Mouse (Mus musculus) cerebellum, adult 11-12 months (tissue): ENCODE results near the gene Myadml2.

ENCODE experiments used
- DNase-seq: peaks from one replicate; pipeline ENCODE4 v3.0.0; 2022

Myadml2 gene

DNA sequence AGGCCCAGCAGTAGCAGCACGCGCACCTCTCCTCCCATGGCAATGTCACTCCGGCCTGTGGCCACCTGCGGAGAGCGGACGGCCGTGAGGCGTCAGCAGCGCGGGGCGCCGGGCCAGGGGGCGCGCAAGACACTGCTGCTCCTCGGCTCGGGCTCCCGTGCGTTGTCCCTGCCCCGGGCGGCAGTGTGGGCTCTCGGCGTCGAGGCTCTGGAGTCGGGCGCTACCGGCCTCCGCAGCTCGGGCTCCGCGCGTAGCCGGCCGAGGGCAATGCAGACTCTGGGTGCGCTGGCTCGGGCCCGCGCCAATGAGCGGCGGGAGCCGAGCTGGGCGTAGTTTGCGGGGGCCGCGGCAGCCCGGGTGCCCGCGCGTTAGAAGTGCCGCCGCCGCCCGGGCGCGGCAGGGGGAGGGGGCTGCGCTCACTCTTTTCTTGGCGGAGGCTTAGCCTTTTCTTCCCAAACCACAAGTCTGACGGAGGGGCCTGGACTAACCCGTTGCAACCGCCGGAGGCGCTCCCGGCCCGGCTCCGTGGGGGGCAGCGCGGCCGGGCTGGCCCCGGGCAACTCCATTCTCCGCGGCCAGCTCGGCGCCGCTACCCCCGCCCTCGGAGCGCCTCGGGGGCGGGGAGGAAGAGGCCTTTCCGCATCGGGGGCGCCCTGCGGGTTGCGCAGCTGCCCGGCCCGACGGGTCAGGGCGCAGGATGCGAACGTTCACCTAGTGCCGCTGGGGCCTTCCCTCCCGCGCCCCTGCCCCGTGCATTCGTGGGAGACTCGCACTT lies 12.5 kb upstream of the Myadml2 start:
- no peak for DNase-seq

DNA sequence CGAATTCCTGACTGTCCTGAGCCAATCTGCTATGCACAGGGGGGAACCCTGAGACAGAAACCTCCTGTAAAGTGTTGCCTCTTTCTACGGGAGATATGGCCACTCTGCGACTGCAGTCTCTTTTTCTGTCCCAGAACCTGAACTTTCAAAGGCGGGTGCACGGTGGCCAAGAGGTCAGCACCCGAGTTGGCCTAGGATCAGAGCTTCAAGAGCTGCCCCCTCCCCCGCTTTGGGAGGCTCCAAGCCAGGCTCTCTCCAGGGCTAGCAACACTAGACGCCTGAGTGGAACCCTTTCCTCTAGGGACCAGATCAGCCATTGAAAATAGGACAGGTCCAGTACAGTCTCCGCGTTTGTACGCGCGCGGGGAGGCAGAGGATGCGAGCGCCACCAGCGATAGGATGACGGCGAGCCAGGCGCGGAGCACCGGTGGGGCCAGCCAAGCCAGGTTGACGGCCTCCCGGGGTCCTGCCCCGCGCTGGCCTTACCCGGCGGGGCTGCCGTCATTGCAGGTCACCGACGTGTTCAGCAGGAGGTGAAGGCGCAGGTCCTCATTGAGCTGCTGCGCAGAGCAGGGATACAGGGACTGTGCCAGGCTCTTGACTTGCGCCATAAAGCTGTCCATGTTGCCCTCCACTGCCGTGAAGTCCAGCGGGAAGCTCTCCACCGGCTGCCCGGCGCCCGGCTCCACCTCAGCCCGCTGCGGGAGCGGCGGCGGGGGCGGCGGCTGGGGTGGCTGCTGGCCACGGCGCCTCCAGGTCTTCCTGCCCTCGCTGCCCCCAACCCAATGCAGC lies 11.7 kb upstream of the Myadml2 start:
- DNase-seq: no peak

- DNase-seq: peak; percentile 47
These were observed 11.0 kb upstream of the Myadml2 start for GRCm38 (mm10) chr11:120658876-120659410.

DNA sequence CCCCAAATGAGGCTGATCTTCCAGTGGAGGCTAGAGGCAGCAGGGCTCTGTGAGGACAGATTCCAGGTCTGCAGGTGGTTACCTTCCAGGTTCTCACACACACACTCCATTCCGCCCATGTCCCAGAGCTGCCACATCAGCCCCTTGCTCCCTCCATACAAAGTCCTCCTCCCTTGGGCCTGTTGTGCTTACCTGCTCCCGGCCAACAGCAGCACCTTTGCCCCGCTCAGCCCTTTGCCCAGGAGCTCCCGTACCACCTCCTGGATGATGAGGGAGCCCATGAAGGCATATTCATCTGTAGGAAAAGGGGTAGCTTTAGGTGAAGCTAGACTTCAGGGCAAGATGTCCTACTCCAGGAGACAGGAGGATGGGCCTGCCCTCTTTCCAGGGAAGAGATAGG lies 9.3 kb upstream of the Myadml2 start:
- no peak for DNase-seq

GRCm38 (mm10) chr11:120654741-120655140 lies 6.8 kb upstream of the Myadml2 start:
- DNase-seq: no peak

- no peak for DNase-seq
These were observed 3.9 kb upstream of the Myadml2 start for GRCm38 (mm10) chr11:120651872-120652271.

DNA sequence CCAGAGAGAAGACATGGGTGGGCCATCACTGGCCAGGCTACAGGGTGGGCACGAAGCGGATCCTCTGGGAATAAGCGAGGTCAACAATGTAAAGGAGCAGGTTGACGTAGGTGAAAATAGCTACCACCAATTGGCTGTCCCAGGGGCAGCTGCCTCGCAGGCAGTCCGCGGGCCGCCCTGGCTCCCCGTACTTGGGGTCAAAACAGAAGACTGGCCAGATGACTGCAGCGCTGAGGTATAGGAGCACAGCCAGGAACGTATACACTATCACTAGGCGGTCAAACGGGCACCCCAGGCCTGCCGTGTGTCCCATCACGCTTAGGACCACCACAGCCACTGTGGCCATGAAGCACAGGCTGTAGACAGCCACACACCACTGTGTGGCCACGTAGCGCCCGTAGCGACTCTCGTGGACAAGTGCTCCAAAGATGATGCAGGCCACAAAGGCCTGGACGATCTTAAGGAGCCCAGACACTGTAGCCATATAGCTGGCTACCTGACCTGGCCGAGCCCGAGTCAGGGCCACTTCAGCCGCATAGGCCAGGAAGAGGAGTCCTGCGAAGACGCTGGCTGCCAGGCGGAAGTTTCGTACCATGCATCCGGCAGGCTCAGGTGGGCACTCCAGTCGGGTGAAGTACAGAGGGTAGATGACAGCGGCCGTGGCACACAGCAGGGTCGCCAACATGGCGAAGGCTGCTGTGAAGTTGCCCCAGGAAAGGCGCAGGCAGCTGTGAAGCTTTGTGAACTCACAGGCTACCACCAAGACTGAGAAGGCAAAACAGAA lies 719 bp downstream of the Myadml2 start:
- no peak for DNase-seq

DNA sequence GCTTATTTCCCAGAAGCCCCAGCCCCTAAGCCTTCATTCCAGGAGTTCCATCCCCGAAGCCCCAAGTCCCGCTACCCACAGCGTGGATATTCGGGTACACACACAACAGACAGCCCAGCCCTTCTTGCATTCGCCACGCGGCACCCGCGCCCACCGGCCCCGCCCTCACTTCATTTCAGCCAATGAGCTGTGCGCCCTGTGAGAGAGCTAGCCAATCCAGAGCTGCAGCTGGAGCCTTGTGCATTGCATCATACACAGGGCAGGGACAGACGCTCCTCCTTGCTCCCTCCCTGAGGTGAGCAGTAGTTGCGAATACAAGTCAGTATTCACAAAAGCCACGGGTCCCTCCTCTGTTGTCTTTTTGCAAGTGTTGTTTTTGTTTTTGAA lies 4.4 kb downstream of the Myadml2 start, which contains the start of gene Pycr1:
Pycr1 (minus strand) TSS at position 169 of the 387 bp plus-strand sequence.
- peak; percentile 91 for DNase-seq

GRCm38 (mm10) chr11:120642939-120643600 lies 4.9 kb downstream of the Myadml2 start:
- no peak for DNase-seq

GRCm38 (mm10) chr11:120641869-120642268 lies 6.1 kb downstream of the Myadml2 start:
- no peak for DNase-seq

DNA sequence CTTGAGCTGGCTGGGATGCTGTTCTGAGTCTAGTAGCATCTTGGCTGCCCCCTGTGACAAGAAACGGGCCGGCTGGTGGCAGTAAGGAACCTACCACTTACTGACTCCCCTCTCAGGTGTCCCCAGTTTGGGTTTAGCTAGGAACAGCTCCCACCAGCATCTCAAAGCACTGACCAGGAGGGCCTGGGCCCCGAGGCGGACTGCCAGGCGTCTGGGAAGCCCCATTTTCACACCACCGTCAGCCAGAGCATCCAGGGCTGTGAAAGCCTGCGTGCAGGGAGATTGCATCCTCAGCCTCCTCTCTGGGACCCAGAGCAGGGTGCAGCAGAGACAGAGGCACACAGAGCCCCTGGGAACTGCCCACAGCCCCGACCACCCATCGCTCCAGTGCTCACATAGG lies 6.7 kb downstream of the Myadml2 start:
- no peak for DNase-seq

GRCm38 (mm10) chr11:120634810-120635209 lies 13.1 kb downstream of the Myadml2 start:
- no peak for DNase-seq

- DNase-seq: peak; percentile 93
These were observed 14.2 kb downstream of the Myadml2 start, which contains the start of gene Mafg for GRCm38 (mm10) chr11:120633520-120634343. Gene Mafg (minus strand): TSS chr11:120633600.

GRCm38 (mm10) chr11:120632559-120633519 lies 15.1 kb downstream of the Myadml2 start:
- peak; percentile 76 for DNase-seq

- no peak for DNase-seq
These were observed 16.1 kb downstream of the Myadml2 start for GRCm38 (mm10) chr11:120631726-120632448.

DNA sequence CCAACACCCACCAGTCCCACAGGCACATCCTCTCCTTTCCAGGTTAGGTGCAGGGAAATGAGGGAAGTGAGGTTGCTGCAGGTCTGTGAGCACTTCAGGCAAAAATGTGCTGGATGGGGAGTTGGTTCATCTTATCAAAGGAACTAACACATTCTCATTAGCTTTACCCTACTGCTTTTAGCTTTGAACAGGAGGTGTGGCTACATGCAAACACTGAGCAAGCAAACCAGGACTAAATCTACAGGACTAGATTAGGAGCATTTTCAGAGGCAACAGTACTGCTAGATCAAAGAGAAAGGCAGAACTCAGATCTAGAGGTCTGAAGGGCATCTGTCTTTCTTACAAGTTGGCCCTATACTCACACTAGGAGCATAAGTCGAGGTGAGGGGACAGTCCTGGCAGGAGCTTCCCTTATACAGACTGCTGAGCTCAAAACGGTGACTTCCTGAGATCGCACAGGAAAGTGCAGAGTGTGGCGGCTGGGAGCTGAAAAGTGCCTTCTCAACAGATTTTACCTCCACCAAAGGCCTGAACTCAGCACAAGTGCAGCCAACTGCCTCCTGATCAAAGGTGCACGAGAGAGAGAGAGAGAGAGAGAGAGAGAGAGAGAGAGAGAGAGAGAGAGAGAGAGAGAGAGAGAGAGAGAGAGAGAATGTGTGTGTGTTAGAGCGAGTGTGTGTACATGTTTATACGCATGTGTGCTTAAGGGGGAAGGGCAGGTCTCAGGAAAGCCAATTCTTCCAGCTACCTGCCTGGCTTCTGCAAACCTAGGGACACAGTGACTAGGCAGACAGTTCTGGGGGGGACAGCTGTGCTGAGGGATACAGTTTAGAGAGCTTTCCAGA lies 16.9 kb downstream of the Myadml2 start:
- DNase-seq: no peak

DNA sequence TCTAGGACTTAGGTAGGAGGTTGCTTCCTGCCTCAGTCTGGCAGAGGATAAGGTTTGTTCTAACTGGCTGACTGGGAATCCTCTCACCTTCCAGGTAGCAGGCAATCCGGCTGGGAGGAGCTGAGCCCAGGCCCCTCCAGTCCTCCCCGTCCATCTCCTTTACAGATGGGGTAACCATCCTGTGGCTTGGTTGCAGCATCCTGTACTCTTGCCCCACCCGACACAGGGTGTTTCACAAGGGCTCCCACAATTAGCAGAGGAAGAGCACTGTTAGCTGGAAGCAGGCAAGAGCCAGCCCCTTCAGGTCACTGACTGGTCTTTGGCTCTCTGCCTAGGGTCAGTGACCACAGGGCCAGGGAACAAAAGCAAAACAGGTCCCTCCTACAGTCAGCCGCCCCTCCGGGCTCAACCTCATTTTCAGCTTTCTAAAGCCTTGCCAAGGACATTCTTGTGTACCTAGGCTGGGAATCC lies 17.5 kb downstream of the Myadml2 start:
- DNase-seq: peak; percentile 46

GRCm38 (mm10) chr11:120629911-120630310 lies 18.0 kb downstream of the Myadml2 start:
- peak; percentile 40 for DNase-seq
